Mouse (Mus musculus) megakaryocyte, embryonic 14.5 days (primary cell): ENCODE results near the gene Aebp1. TPM values are rescaled to one million over a fixed set of nuclear protein-coding genes. Genes with fewer than 3 reads are reported as not detected.

Experiments used
- H3K27me3 ChIP-seq: replicated peaks from 2 replicates; pipeline ENCODE3; 2012; ENCODE audit warnings: inconsistent platforms
- H3K36me3 ChIP-seq: replicated peaks from 2 replicates; pipeline ENCODE3; 2012; ENCODE audit warnings: low read length, inconsistent platforms, mixed read lengths
- H3K4me1 ChIP-seq: 2 replicates; pipeline ENCODE4 v1.6.1; 2012; ENCODE audit warnings: inconsistent platforms
- H3K4me3 ChIP-seq: replicated peaks from 2 replicates; pipeline ENCODE3; 2012; ENCODE audit warnings: moderate library complexity, mild to moderate bottlenecking, inconsistent platforms
- H3K9me3 ChIP-seq: 2 replicates; pipeline ENCODE4 v1.6.1; 2012; ENCODE audit warnings: inconsistent platforms
- FLI1 ChIP-seq: IDR thresholded peaks from 2 replicates; pipeline ENCODE4 v1.6.1; 2012; ENCODE audit warnings: low read length, inconsistent platforms, mixed read lengths
- GATA1 ChIP-seq: IDR thresholded peaks from 3 replicates; pipeline ENCODE4 v1.6.1; 2012; ENCODE audit warnings: mixed read lengths, low read length, inconsistent platforms, borderline replicate concordance
- polyA plus RNA-seq: library from polyadenylated mRNA; stranded (reverse); fragments of >175 nt; gene quantifications from 2 replicates; pipeline ENCODE4 v1.2.3, GENCODE M21; 2012; ENCODE audit warnings: low replicate concordance; ENCODE audit not compliant: insufficient read depth

Aebp1 gene
- polyA plus RNA-seq, 1 experiment: 0.15 TPM

GRCm38 (mm10) chr11:5903844-5904243 lies 42.1 kb downstream of the Aebp1 start:
- TF ChIP-seq GATA1 (no peak), FLI1 (no peak)
- H3K4me1 ChIP-seq: peaks cover 8% of the 10 kb centered on the region; the same call in 1 of the 2 replicates

GRCm38 (mm10) chr11:5904357-5904756 lies 42.6 kb downstream of the Aebp1 start:
- peaks cover 75% of the 10 kb centered on the region for H3K27me3 ChIP-seq
- H3K9me3 ChIP-seq: no peaks in the 10 kb centered on the region

More at GRCm38 (mm10) chr11:5903844-5904243, 42.1 kb downstream of the Aebp1 start:
- Histone ChIP-seq H3K36me3 (no peaks in the 10 kb centered on the region), H3K9me3 (no peaks in the 10 kb centered on the region), H3K27me3 (peaks cover 75% of the 10 kb centered on the region), H3K4me3 (no peak overlapping the region)

GRCm38 (mm10) chr11:5904871-5905270 lies 43.1 kb downstream of the Aebp1 start:
- Histone ChIP-seq H3K4me1 (peaks cover 8% of the 10 kb centered on the region; the same call in 1 of the 2 replicates), H3K27me3 (peaks cover 74% of the 10 kb centered on the region), H3K36me3 (no peaks in the 10 kb centered on the region), H3K4me3 (no peak overlapping the region), H3K9me3 (no peaks in the 10 kb centered on the region)
- TF ChIP-seq FLI1: no peak
- no peak for TF ChIP-seq GATA1

More at GRCm38 (mm10) chr11:5904357-5904756, 42.6 kb downstream of the Aebp1 start:
- TF ChIP-seq FLI1: no peak
- no peak for TF ChIP-seq GATA1
- H3K36me3 ChIP-seq: no peaks in the 10 kb centered on the region
- H3K4me1 ChIP-seq: peaks cover 8% of the 10 kb centered on the region; the same call in 1 of the 2 replicates
- H3K4me3 ChIP-seq: no peak overlapping the region

GRCm38 (mm10) chr11:5905778-5906518 lies 44.2 kb downstream of the Aebp1 start:
- peaks cover 8% of the 10 kb centered on the region; the same call in 1 of the 2 replicates for H3K4me1 ChIP-seq
- no peak overlapping the region for H3K4me3 ChIP-seq
- no peaks in the 10 kb centered on the region for H3K9me3 ChIP-seq
- TF ChIP-seq GATA1 (no peak), FLI1 (no peak)
- H3K36me3 ChIP-seq: no peaks in the 10 kb centered on the region
- H3K27me3 ChIP-seq: peaks cover 74% of the 10 kb centered on the region

GRCm38 (mm10) chr11:5907096-5907495 lies 45.3 kb downstream of the Aebp1 start:
- no peaks in the 10 kb centered on the region for H3K36me3 ChIP-seq
- H3K9me3 ChIP-seq: no peaks in the 10 kb centered on the region
- peaks cover 70% of the 10 kb centered on the region for H3K27me3 ChIP-seq
- no peak overlapping the region for H3K4me3 ChIP-seq
- no peak for TF ChIP-seq FLI1
- TF ChIP-seq GATA1: no peak
- peaks cover 5% of the 10 kb centered on the region; the same call in 1 of the 2 replicates for H3K4me1 ChIP-seq

GRCm38 (mm10) chr11:5908642-5909041 lies 46.9 kb downstream of the Aebp1 start:
- H3K36me3 ChIP-seq: no peaks in the 10 kb centered on the region
- no peak overlapping the region for H3K4me3 ChIP-seq
- no peaks in the 10 kb centered on the region for H3K9me3 ChIP-seq
- TF ChIP-seq GATA1 (no peak), FLI1 (no peak)
- H3K4me1 ChIP-seq: 0 out of 2 replicates have a peak, but pooled peaks cover 2% of the 10 kb centered on the region
- H3K27me3 ChIP-seq: peaks cover 63% of the 10 kb centered on the region

DNA sequence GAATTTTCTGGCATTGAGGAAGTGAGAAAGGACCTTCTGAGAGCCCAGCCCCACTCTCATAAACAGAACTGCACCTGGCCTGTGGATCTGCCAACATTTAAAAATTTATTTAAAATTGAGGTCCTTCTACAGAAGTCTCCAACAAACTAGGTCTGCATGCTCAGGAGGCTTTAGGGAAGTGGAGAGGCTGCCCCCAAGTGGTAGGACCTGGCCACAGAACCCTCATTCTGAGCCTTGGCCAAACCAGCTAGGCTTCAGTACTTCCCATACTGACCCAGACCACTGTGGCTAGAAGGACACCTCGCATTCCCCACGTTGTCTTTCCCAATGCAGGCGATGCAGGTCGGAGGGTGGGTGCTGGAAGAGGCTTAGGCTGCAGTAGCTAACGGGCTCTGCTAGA lies 50.9 kb downstream of the Aebp1 start:
- Histone ChIP-seq H3K4me3 (no peak overlapping the region), H3K9me3 (no peaks in the 10 kb centered on the region), H3K4me1 (peaks cover 2% of the 10 kb centered on the region; the same call in 1 of the 2 replicates), H3K27me3 (peaks cover 62% of the 10 kb centered on the region), H3K36me3 (no peaks in the 10 kb centered on the region)
- no peak for TF ChIP-seq GATA1

DNA sequence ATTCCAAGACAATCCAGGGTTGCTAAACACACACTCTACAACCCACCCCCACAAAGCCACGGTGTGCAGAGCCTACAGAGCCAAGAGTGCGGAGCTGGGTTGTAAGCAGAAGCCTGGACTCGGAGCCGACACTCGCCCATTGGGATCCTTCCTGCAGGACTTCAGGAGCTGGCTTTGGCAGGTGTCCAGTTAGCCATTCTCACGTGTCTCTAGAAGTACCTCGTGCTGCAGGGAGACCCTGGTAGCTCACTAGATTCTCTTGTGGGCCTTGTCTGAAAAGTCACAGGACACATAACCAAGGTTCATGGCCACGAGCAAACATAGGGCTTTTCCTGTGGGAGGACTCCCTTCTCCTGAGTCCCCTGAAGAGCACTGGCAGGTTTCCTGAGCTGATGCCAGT lies 51.5 kb downstream of the Aebp1 start:
- no peaks in the 10 kb centered on the region for H3K36me3 ChIP-seq
- TF ChIP-seq GATA1: no peak
- no peak for TF ChIP-seq FLI1
- peaks cover 62% of the 10 kb centered on the region for H3K27me3 ChIP-seq
- no peaks in the 10 kb centered on the region for H3K9me3 ChIP-seq
- H3K4me1 ChIP-seq: peaks cover 6% of the 10 kb centered on the region
- no peak overlapping the region for H3K4me3 ChIP-seq

GRCm38 (mm10) chr11:5913936-5914335 lies 52.2 kb downstream of the Aebp1 start:
- TF ChIP-seq GATA1 (no peak), FLI1 (no peak)
- H3K4me3 ChIP-seq: no peak overlapping the region
- peaks cover 6% of the 10 kb centered on the region for H3K9me3 ChIP-seq
- H3K36me3 ChIP-seq: no peaks in the 10 kb centered on the region
- H3K4me1 ChIP-seq: peaks cover 11% of the 10 kb centered on the region
- H3K27me3 ChIP-seq: peaks cover 60% of the 10 kb centered on the region

GRCm38 (mm10) chr11:5914940-5915339 lies 53.2 kb downstream of the Aebp1 start:
- Histone ChIP-seq H3K27me3 (peaks cover 52% of the 10 kb centered on the region), H3K4me3 (no peak overlapping the region), H3K9me3 (peaks cover 6% of the 10 kb centered on the region), H3K4me1 (peaks cover 11% of the 10 kb centered on the region), H3K36me3 (no peaks in the 10 kb centered on the region)
- no peak for TF ChIP-seq GATA1
- TF ChIP-seq FLI1: no peak
